Mouse (Mus musculus) forebrain, embryonic 16.5 days (tissue): ENCODE measurements around the gene Slc47a2. TPM values are rescaled to one million over a fixed set of nuclear protein-coding genes. Genes with fewer than 3 reads are reported as not detected.

ENCODE experiments used
- ATAC-seq: fragments of 200-750 bp; cut with Nextera tagmentation; 2 replicates; pipeline ENCODE4 v1.8.0; 2017; ENCODE audit warnings: mild to moderate bottlenecking, moderate library complexity
- H3K27ac ChIP-seq: fragments of 300-500 bp; sonication (generic); 2 replicates; pipeline ENCODE4 v1.5.1; 2014; ENCODE audit warnings: low read length, control low read depth
- H3K27me3 ChIP-seq: fragments of 300-500 bp; sonication (generic); replicated peaks from 2 replicates; pipeline ENCODE4 v1.6.1; 2014; ENCODE audit warnings: low read length; ENCODE audit not compliant: control insufficient read depth, insufficient read depth
- H3K36me3 ChIP-seq: fragments of 300-500 bp; sonication (generic); 2 replicates; pipeline ENCODE4 v1.6.1; 2014; ENCODE audit not compliant: control insufficient read depth, insufficient read depth
- H3K4me1 ChIP-seq: fragments of 300-500 bp; sonication (generic); replicated peaks from 2 replicates; pipeline ENCODE4 v1.6.1; 2014; ENCODE audit warnings: low read length; ENCODE audit not compliant: control insufficient read depth, insufficient read depth
- H3K4me2 ChIP-seq: fragments of 300-500 bp; sonication (generic); 2 replicates; pipeline ENCODE4 v1.6.1; 2014; ENCODE audit warnings: mild to moderate bottlenecking, low read length, control low read depth
- H3K4me3 ChIP-seq: fragments of 300-500 bp; sonication (generic); replicated peaks from 2 replicates; pipeline ENCODE4 v1.5.1; 2014; ENCODE audit warnings: mild to moderate bottlenecking, low read length, control low read depth
- H3K9ac ChIP-seq: fragments of 300-500 bp; sonication (generic); replicated peaks from 2 replicates; pipeline ENCODE4 v1.6.1; 2014; ENCODE audit warnings: low read depth, low read length, control low read depth
- H3K9me3 ChIP-seq: fragments of 300-500 bp; sonication (generic); 2 replicates; pipeline ENCODE4 v1.6.1; 2016; ENCODE audit warnings: low read length; ENCODE audit not compliant: control insufficient read depth
- WGBS: fragments of 180-500 bp; shearing (Covaris S2); extraction: QIAGEN DNeasy Blood & Tissue Kit; methylation state at CpG from one replicate; pipeline ENCODE4 v1.1.7; 2014; 5-methylcytosine and 5-hydroxymethylcytosine counted together
- polyA plus RNA-seq: library from polyadenylated mRNA; unstranded; fragments of >200 nt; fragmentation: Nextera tagmentation; extraction: Ambion mirVana; gene quantifications from 2 replicates; pipeline ENCODE4 v1.2.1, GENCODE M21; 2015

The Slc47a2 gene
- polyA plus RNA-seq, 1 experiment from 2014 or later: not detected

GRCm38 (mm10) chr11:61277937-61278336 lies 64.7 kb downstream of the Slc47a2 start:
- H3K27me3 ChIP-seq: no peaks in the 10 kb centered on the region
- 70% methylated on average over 2 of the region's 2 CpGs for WGBS
- no peak for ATAC-seq

GRCm38 (mm10) chr11:61276482-61276881 lies 66.2 kb downstream of the Slc47a2 start:
- H3K4me3 ChIP-seq: no peak overlapping the region
- H3K27ac ChIP-seq: no peak overlapping the region
- no peaks in the 10 kb centered on the region for H3K36me3 ChIP-seq
- no peaks in the 10 kb centered on the region for H3K27me3 ChIP-seq
- no peak overlapping the region for H3K9ac ChIP-seq
- H3K4me1 ChIP-seq: no peaks in the 10 kb centered on the region
- H3K9me3 ChIP-seq: no peaks in the 10 kb centered on the region
- no peak for ATAC-seq
- 80% methylated on average over 3 of the region's 3 CpGs for WGBS
- H3K4me2 ChIP-seq: no peak overlapping the region

More at GRCm38 (mm10) chr11:61277937-61278336, 64.7 kb downstream of the Slc47a2 start:
- H3K9ac ChIP-seq: no peak overlapping the region
- no peaks in the 10 kb centered on the region for H3K36me3 ChIP-seq
- no peak overlapping the region for H3K27ac ChIP-seq
- H3K4me1 ChIP-seq: no peaks in the 10 kb centered on the region
- H3K4me2 ChIP-seq: no peak overlapping the region
- no peak overlapping the region for H3K4me3 ChIP-seq
- H3K9me3 ChIP-seq: no peaks in the 10 kb centered on the region

- H3K9me3 ChIP-seq: no peaks in the 10 kb centered on the region
- H3K9ac ChIP-seq: no peak overlapping the region
- no peaks in the 10 kb centered on the region for H3K27me3 ChIP-seq
- H3K4me1 ChIP-seq: no peaks in the 10 kb centered on the region
- WGBS: 83% methylated on average over 8 of the region's 8 CpGs
- H3K27ac ChIP-seq: no peak overlapping the region
- H3K4me3 ChIP-seq: no peak overlapping the region
- no peak for ATAC-seq
- H3K36me3 ChIP-seq: no peaks in the 10 kb centered on the region
- no peak overlapping the region for H3K4me2 ChIP-seq
Measured at GRCm38 (mm10) chr11:61275106-61275505, 67.6 kb downstream of the Slc47a2 start.

- no peak overlapping the region for H3K27ac ChIP-seq
- no peak overlapping the region for H3K4me3 ChIP-seq
- no peaks in the 10 kb centered on the region for H3K27me3 ChIP-seq
- H3K9ac ChIP-seq: no peak overlapping the region
- no peak overlapping the region for H3K4me2 ChIP-seq
- no peaks in the 10 kb centered on the region for H3K9me3 ChIP-seq
- no peaks in the 10 kb centered on the region for H3K36me3 ChIP-seq
- H3K4me1 ChIP-seq: no peaks in the 10 kb centered on the region
- WGBS: 88% methylated on average over 1 of the region's 1 CpGs
- no peak for ATAC-seq
Measured at GRCm38 (mm10) chr11:61274421-61274820, 68.2 kb downstream of the Slc47a2 start.

GRCm38 (mm10) chr11:61273928-61274327 lies 68.7 kb downstream of the Slc47a2 start:
- no peak for ATAC-seq

GRCm38 (mm10) chr11:61271612-61272011 lies 71.0 kb downstream of the Slc47a2 start:
- Histone ChIP-seq H3K36me3 (no peaks in the 10 kb centered on the region), H3K9me3 (no peaks in the 10 kb centered on the region), H3K9ac (no peak overlapping the region), H3K4me2 (no peak overlapping the region), H3K4me3 (no peak overlapping the region), H3K27ac (no peak overlapping the region), H3K27me3 (0 out of 2 replicates have a peak, but pooled peaks cover 3% of the 10 kb centered on the region), H3K4me1 (0 out of 2 replicates have a peak, but pooled peaks cover 2% of the 10 kb centered on the region)
- no peak for ATAC-seq

More at GRCm38 (mm10) chr11:61273928-61274327, 68.7 kb downstream of the Slc47a2 start:
- H3K27me3 ChIP-seq: no peaks in the 10 kb centered on the region
- no peaks in the 10 kb centered on the region for H3K9me3 ChIP-seq
- H3K9ac ChIP-seq: no peak overlapping the region
- no peaks in the 10 kb centered on the region for H3K4me1 ChIP-seq
- WGBS: 92% methylated on average over 2 of the region's 2 CpGs
- no peak overlapping the region for H3K4me2 ChIP-seq
- H3K4me3 ChIP-seq: no peak overlapping the region
- no peaks in the 10 kb centered on the region for H3K36me3 ChIP-seq
- H3K27ac ChIP-seq: no peak overlapping the region

GRCm38 (mm10) chr11:61270406-61270805 lies 72.3 kb downstream of the Slc47a2 start:
- no peak overlapping the region for H3K4me3 ChIP-seq
- no peak overlapping the region for H3K9ac ChIP-seq
- no peak overlapping the region for H3K27ac ChIP-seq
- WGBS: 54% methylated on average over 5 of the region's 5 CpGs
- 0 out of 2 replicates have a peak, but pooled peaks cover 5% of the 10 kb centered on the region for H3K4me1 ChIP-seq
- 0 out of 2 replicates have a peak, but pooled peaks cover 3% of the 10 kb centered on the region for H3K27me3 ChIP-seq
- no peak for ATAC-seq
- H3K9me3 ChIP-seq: no peaks in the 10 kb centered on the region
- H3K4me2 ChIP-seq: no peak overlapping the region
- H3K36me3 ChIP-seq: no peaks in the 10 kb centered on the region

- Histone ChIP-seq H3K9me3 (no peaks in the 10 kb centered on the region), H3K4me2 (no peak overlapping the region), H3K27ac (no peak overlapping the region), H3K36me3 (no peaks in the 10 kb centered on the region), H3K27me3 (0 out of 2 replicates have a peak, but pooled peaks cover 3% of the 10 kb centered on the region), H3K4me3 (no peak overlapping the region), H3K9ac (no peak overlapping the region), H3K4me1 (0 out of 2 replicates have a peak, but pooled peaks cover 5% of the 10 kb centered on the region)
- no peak for ATAC-seq
- 93% methylated on average over 6 of the region's 6 CpGs for WGBS
Measured at GRCm38 (mm10) chr11:61268626-61269349, 73.9 kb downstream of the Slc47a2 start.

- Histone ChIP-seq H3K9me3 (no peaks in the 10 kb centered on the region), H3K4me1 (0 out of 2 replicates have a peak, but pooled peaks cover 5% of the 10 kb centered on the region), H3K27ac (peak within 1 kb of the TSS; percentile 94), H3K4me2 (peak within 1 kb of the TSS; percentile 79), H3K36me3 (0 out of 2 replicates have a peak, but pooled peaks cover 4% of the 10 kb centered on the region), H3K4me3 (peak within 1 kb of the TSS; percentile 72), H3K9ac (peak within 1 kb of the TSS; percentile 89), H3K27me3 (0 out of 2 replicates have a peak, but pooled peaks cover 3% of the 10 kb centered on the region)
- under 1% methylated on average over 57 of the region's 58 CpGs for WGBS
- peak; percentile 100 for ATAC-seq
Measured at GRCm38 (mm10) chr11:61266551-61267533, 75.8 kb downstream of the Slc47a2 start, which contains the start of gene Aldh3a2. Gene Aldh3a2, minus strand, starts transcription at chr11:61267464.
